Mouse (Mus musculus) kidney, adult 2 months (tissue): ENCODE data around the gene Zc3h7b. TPM values are rescaled to one million over a fixed set of nuclear protein-coding genes. Genes with fewer than 3 reads are reported as not detected.

Experiments used
- DNase-seq: peaks from one replicate; pipeline ENCODE4 v3.0.0; 2021
- H3K27ac ChIP-seq: fragments of 200-500 bp; 2 replicates; pipeline ENCODE4 v1.5.1; 2012; ENCODE audit warnings: low read depth, low read length, control low read depth, inconsistent platforms; ENCODE audit not compliant: insufficient read depth
- H3K27me3 ChIP-seq: fragments of 200-500 bp; replicated peaks from 2 replicates; pipeline ENCODE4 v1.6.1; 2012; ENCODE audit warnings: mild to moderate bottlenecking, moderate library complexity, low read length, inconsistent platforms; ENCODE audit not compliant: control insufficient read depth, insufficient read depth
- H3K36me3 ChIP-seq: fragments of 200-500 bp; 2 replicates; pipeline ENCODE4 v1.6.1; 2012; ENCODE audit warnings: mild to moderate bottlenecking, moderate library complexity, low read length, inconsistent platforms; ENCODE audit not compliant: control insufficient read depth, insufficient read depth
- H3K4me1 ChIP-seq: fragments of 200-500 bp; 2 replicates; pipeline ENCODE4 v1.6.1; 2011; ENCODE audit warnings: low read length; ENCODE audit not compliant: control insufficient read depth, insufficient read depth
- H3K4me3 ChIP-seq: fragments of 200-500 bp; 2 replicates; pipeline ENCODE4 v1.5.1; 2011; ENCODE audit warnings: mild to moderate bottlenecking, low read depth, low read length, control low read depth; ENCODE audit not compliant: insufficient read depth
- CTCF ChIP-seq: fragments of 200-500 bp; conservative IDR thresholded peaks from 2 replicates; pipeline ENCODE4 v1.5.1; 2011; ENCODE audit warnings: low read depth, mild to moderate bottlenecking, control low read depth, low read length, moderate library complexity, mixed read lengths; ENCODE audit not compliant: insufficient read depth, insufficient read length
- POLR2A ChIP-seq: fragments of 200-500 bp; IDR thresholded peaks from one replicate; pipeline ENCODE4 v1.6.1; 2011; ENCODE audit warnings: low read depth, low read length, control low read depth
- WGBS: fragments of 180-500 bp; shearing (Covaris S2); methylation state at CpG from one replicate; pipeline ENCODE4 v1.1.7; 2018; 5-methylcytosine and 5-hydroxymethylcytosine counted together
- polyA plus RNA-seq: library from polyadenylated mRNA; depleted of rRNA; stranded (reverse); fragments of >200 nt; gene quantifications from 2 replicates; pipeline ENCODE4 v1.2.3, GENCODE M21; 2012

Gene Zc3h7b
- polyA plus RNA-seq, 1 experiment: 46.5 TPM

GRCm38 (mm10) chr15:81831136-81831825 is 86.4 kb downstream of the Zc3h7b start:
- peak overlapping the region; percentile 37; the same call in 1 of the 2 replicates for H3K27ac ChIP-seq
- TF ChIP-seq POLR2A (no peak), CTCF (peak; percentile 95)

GRCm38 (mm10) chr15:81832219-81832618 is 87.4 kb downstream of the Zc3h7b start:
- H3K27me3 ChIP-seq: no peaks in the 10 kb centered on the region
- no peak for TF ChIP-seq POLR2A
- no peak for TF ChIP-seq CTCF
- peaks cover 34% of the 10 kb centered on the region for H3K4me1 ChIP-seq
- H3K4me3 ChIP-seq: no peak overlapping the region
- WGBS: 73% methylated on average over 3 of the region's 3 CpGs
- DNase-seq: peak; percentile 64
- no peak overlapping the region for H3K27ac ChIP-seq
- H3K36me3 ChIP-seq: no peaks in the 10 kb centered on the region; the same call in 1 of the 2 replicates

More at GRCm38 (mm10) chr15:81831136-81831825, 86.4 kb downstream of the Zc3h7b start:
- WGBS: 12% methylated on average over 24 of the region's 24 CpGs
- Histone ChIP-seq H3K4me1 (peaks cover 27% of the 10 kb centered on the region), H3K4me3 (no peak overlapping the region), H3K36me3 (no peaks in the 10 kb centered on the region; the same call in 1 of the 2 replicates), H3K27me3 (no peaks in the 10 kb centered on the region)
- peak; percentile 96 for DNase-seq

- Histone ChIP-seq H3K36me3 (no peaks in the 10 kb centered on the region; the same call in 1 of the 2 replicates), H3K27ac (peak overlapping the region; percentile 14; the same call in 1 of the 2 replicates), H3K27me3 (no peaks in the 10 kb centered on the region), H3K4me1 (peaks cover 46% of the 10 kb centered on the region), H3K4me3 (no peak overlapping the region)
- TF ChIP-seq POLR2A: no peak
- no peak for TF ChIP-seq CTCF
- DNase-seq: no peak
- 87% methylated on average over 4 of the region's 4 CpGs for WGBS
Measured at GRCm38 (mm10) chr15:81833481-81833880, 88.6 kb downstream of the Zc3h7b start.

GRCm38 (mm10) chr15:81834171-81834841 is 89.4 kb downstream of the Zc3h7b start:
- H3K4me1 ChIP-seq: peaks cover 52% of the 10 kb centered on the region
- 46% methylated on average over 3 of the region's 3 CpGs for WGBS
- H3K36me3 ChIP-seq: no peaks in the 10 kb centered on the region
- no peak for TF ChIP-seq POLR2A
- no peak for TF ChIP-seq CTCF
- H3K27me3 ChIP-seq: no peaks in the 10 kb centered on the region
- no peak overlapping the region for H3K4me3 ChIP-seq
- DNase-seq: no peak
- H3K27ac ChIP-seq: peak overlapping the region; percentile 55

- 60% methylated on average over 10 of the region's 10 CpGs for WGBS
- TF ChIP-seq CTCF (no peak), POLR2A (no peak)
- H3K27me3 ChIP-seq: no peaks in the 10 kb centered on the region
- DNase-seq: peak; percentile 88
- H3K27ac ChIP-seq: peak overlapping the region; percentile 94
- H3K4me3 ChIP-seq: no peak overlapping the region
- H3K4me1 ChIP-seq: peaks cover 56% of the 10 kb centered on the region
- no peaks in the 10 kb centered on the region for H3K36me3 ChIP-seq
Measured at GRCm38 (mm10) chr15:81835007-81835880, 90.4 kb downstream of the Zc3h7b start.

GRCm38 (mm10) chr15:81836124-81836821 is 91.4 kb downstream of the Zc3h7b start:
- peaks cover 57% of the 10 kb centered on the region for H3K4me1 ChIP-seq
- peak overlapping the region; percentile 94 for H3K27ac ChIP-seq
- DNase-seq: peak; percentile 97
- no peaks in the 10 kb centered on the region for H3K36me3 ChIP-seq
- WGBS: 4% methylated on average over 33 of the region's 33 CpGs
- H3K4me3 ChIP-seq: peak overlapping the region; percentile 30
- H3K27me3 ChIP-seq: no peaks in the 10 kb centered on the region
- TF ChIP-seq CTCF (no peak), POLR2A (peak; percentile 39)
